Mouse (Mus musculus) brain, embryonic 14.5 days (tissue): ENCODE results near the gene Egfem1.

Source experiments
- CTCF ChIP-seq: fragments of 200-500 bp; IDR thresholded peaks from 2 replicates; pipeline ENCODE4 v1.5.1; 2012; ENCODE audit warnings: inconsistent platforms, mild to moderate bottlenecking, moderate library complexity, borderline replicate concordance; ENCODE audit not compliant: insufficient read depth, insufficient read length; ENCODE audit errors: extremely low read depth
- POLR2A ChIP-seq: fragments of 200-500 bp; IDR thresholded peaks from 2 replicates; pipeline ENCODE4 v1.6.1; 2012; ENCODE audit warnings: mild to moderate bottlenecking, inconsistent platforms, borderline replicate concordance; ENCODE audit not compliant: poor library complexity, insufficient read depth, insufficient read length, severe bottlenecking; ENCODE audit errors: extremely low read depth

- TF ChIP-seq POLR2A: no peak
- no peak for TF ChIP-seq CTCF
Measured at GRCm38 (mm10) chr3:29122556-29122955, 40.7 kb downstream of the Egfem1 start.
